Mouse (Mus musculus): ENCODE data around the gene Gsk3a. TPM values are rescaled to one million over a fixed set of nuclear protein-coding genes. Genes with fewer than 3 reads are reported as not detected.

The Gsk3a gene
- polyA plus RNA-seq, 2 experiments: 8.4 to 48.6 TPM

- Histone ChIP-seq H3K4me2 (ENCODE audit: low read depth) (peak overlapping the region; percentile 95), H3K4me1 (replicated peaks; ENCODE audit: control insufficient read depth in 2 of 2, insufficient read depth in 2 of 2, low read length in 1 of 2) (peaks cover 9 to 15% of the 10 kb centered on the region in 2 experiments), H3K27ac (no peak overlapping the region), H3K36me3 (replicated peaks; ENCODE audit: control insufficient read depth, insufficient read depth, low read depth) (peaks cover 40% of the 10 kb centered on the region), H3K4me3 (ENCODE audit: insufficient read depth in 1 of 2, low read depth in 2 of 2, low read length in 2 of 2) (peak overlapping the region in 1 of 2 experiments; percentile 93; a peak in 1 of 4 replicates), H3K9ac (replicated peaks) (peak overlapping the region; percentile 93), H3K27me3 (ENCODE audit: control insufficient read depth, insufficient read depth, low read length) (no peaks in the 10 kb centered on the region), H3K9me3 (ENCODE audit: control insufficient read depth, low read length) (no peaks in the 10 kb centered on the region)
- DNase-seq (ENCODE audit: low read depth in 3 of 3, low spot score in 3 of 3) (no peak), ATAC-seq (ENCODE audit: insufficient read depth) (no peak)
- TF ChIP-seq CTCF (IDR thresholded peaks at IDR 0.05; ENCODE audit: low read depth) (no peak), EP300 (IDR thresholded peaks at IDR 0.05; ENCODE audit: low read depth) (no peak)
- 90% methylated on average over 5 of the region's 5 CpGs for WGBS (ENCODE audit: insufficient replicate concordance)
Observed at GRCm38 (mm10) chr7:25235526-25235925, 2.1 kb downstream of the Gsk3a start.

- H3K9ac ChIP-seq (replicated peaks): no peak overlapping the region
- ATAC-seq (ENCODE audit: insufficient read depth): no peak
- no peak for DNase-seq (ENCODE audit: low read depth in 3 of 3, low spot score in 3 of 3)
- no peak overlapping the region for H3K4me2 ChIP-seq (ENCODE audit: low read depth)
- peaks cover 9 to 12% of the 10 kb centered on the region in 2 experiments for H3K4me1 ChIP-seq (replicated peaks; ENCODE audit: control insufficient read depth in 2 of 2, insufficient read depth in 2 of 2, low read length in 1 of 2)
- no peak for TF ChIP-seq EP300 (IDR thresholded peaks at IDR 0.05; ENCODE audit: low read depth)
- TF ChIP-seq CTCF (IDR thresholded peaks at IDR 0.05; ENCODE audit: low read depth): no peak
- H3K27ac ChIP-seq: no peak overlapping the region
- H3K27me3 ChIP-seq (ENCODE audit: control insufficient read depth, insufficient read depth, low read length): no peaks in the 10 kb centered on the region
- WGBS (ENCODE audit: insufficient replicate concordance): 56% methylated on average over 2 of the region's 2 CpGs
- no peaks in the 10 kb centered on the region for H3K9me3 ChIP-seq (ENCODE audit: control insufficient read depth, low read length)
- peaks cover 64% of the 10 kb centered on the region for H3K36me3 ChIP-seq (replicated peaks; ENCODE audit: control insufficient read depth, insufficient read depth, low read depth)
- H3K4me3 ChIP-seq (ENCODE audit: insufficient read depth in 1 of 2, low read depth in 2 of 2, low read length in 2 of 2): no peak overlapping the region
Observed at GRCm38 (mm10) chr7:25233061-25233460, 4.6 kb downstream of the Gsk3a start.

GRCm38 (mm10) chr7:25232101-25232648, 5.5 kb downstream of the Gsk3a start:
- Histone ChIP-seq H3K27me3 (ENCODE audit: control insufficient read depth, insufficient read depth, low read length) (no peaks in the 10 kb centered on the region), H3K4me3 (ENCODE audit: insufficient read depth in 1 of 2, low read depth in 2 of 2, low read length in 2 of 2) (no peak overlapping the region), H3K4me1 (replicated peaks; ENCODE audit: control insufficient read depth in 2 of 2, insufficient read depth in 2 of 2, low read length in 1 of 2) (peaks cover 9 to 12% of the 10 kb centered on the region in 2 experiments), H3K4me2 (ENCODE audit: low read depth) (no peak overlapping the region), H3K27ac (no peak overlapping the region), H3K9me3 (ENCODE audit: control insufficient read depth, low read length) (no peaks in the 10 kb centered on the region), H3K36me3 (replicated peaks; ENCODE audit: control insufficient read depth, insufficient read depth, low read depth) (peaks cover 73% of the 10 kb centered on the region), H3K9ac (replicated peaks) (no peak overlapping the region)
- DNase-seq (ENCODE audit: low read depth in 3 of 3, low spot score in 3 of 3) (no peak), ATAC-seq (ENCODE audit: insufficient read depth) (no peak)
- TF ChIP-seq EP300 (IDR thresholded peaks at IDR 0.05; ENCODE audit: low read depth) (no peak), CTCF (IDR thresholded peaks at IDR 0.05; ENCODE audit: low read depth) (no peak)
- WGBS (ENCODE audit: insufficient replicate concordance): 55% methylated on average over 5 of the region's 5 CpGs

- TF ChIP-seq CTCF (IDR thresholded peaks at IDR 0.05; ENCODE audit: low read depth) (no peak), EP300 (IDR thresholded peaks at IDR 0.05; ENCODE audit: low read depth) (no peak)
- ATAC-seq (ENCODE audit: insufficient read depth) (no peak; the same call in 1 of the 2 replicates), DNase-seq (ENCODE audit: low read depth in 3 of 3, low spot score in 3 of 3) (no peak)
- Histone ChIP-seq H3K4me2 (ENCODE audit: low read depth) (no peak overlapping the region), H3K4me3 (ENCODE audit: insufficient read depth in 1 of 2, low read depth in 2 of 2, low read length in 2 of 2) (no peak overlapping the region), H3K9ac (replicated peaks) (no peak overlapping the region), H3K36me3 (replicated peaks; ENCODE audit: control insufficient read depth, insufficient read depth, low read depth) (peaks cover 87% of the 10 kb centered on the region), H3K27ac (no peak overlapping the region), H3K9me3 (ENCODE audit: control insufficient read depth, low read length) (no peaks in the 10 kb centered on the region), H3K27me3 (ENCODE audit: control insufficient read depth, insufficient read depth, low read length) (no peaks in the 10 kb centered on the region), H3K4me1 (replicated peaks; ENCODE audit: control insufficient read depth in 2 of 2, insufficient read depth in 2 of 2, low read length in 1 of 2) (peaks cover 0 to 6% of the 10 kb centered on the region in 2 experiments; a peak in 2 of 4 replicates)
- WGBS (ENCODE audit: insufficient replicate concordance): 78% methylated on average over 9 of the region's 9 CpGs
Observed at GRCm38 (mm10) chr7:25230690-25231285, 6.9 kb downstream of the Gsk3a start.

- 75% methylated on average over 1 of the region's 1 CpGs for WGBS (ENCODE audit: insufficient replicate concordance)
- Histone ChIP-seq H3K4me1 (replicated peaks; ENCODE audit: control insufficient read depth in 2 of 2, insufficient read depth in 2 of 2, low read length in 1 of 2) (peaks cover 5 to 6% of the 10 kb centered on the region in 2 experiments; a peak in 3 of 4 replicates), H3K4me3 (ENCODE audit: insufficient read depth in 1 of 2, low read depth in 2 of 2, low read length in 2 of 2) (no peak overlapping the region), H3K27me3 (ENCODE audit: control insufficient read depth, insufficient read depth, low read length) (no peaks in the 10 kb centered on the region), H3K27ac (no peak overlapping the region), H3K4me2 (ENCODE audit: low read depth) (no peak overlapping the region), H3K9ac (replicated peaks) (no peak overlapping the region), H3K9me3 (ENCODE audit: control insufficient read depth, low read length) (no peaks in the 10 kb centered on the region), H3K36me3 (replicated peaks; ENCODE audit: control insufficient read depth, insufficient read depth, low read depth) (peaks cover 97% of the 10 kb centered on the region)
- ATAC-seq (ENCODE audit: insufficient read depth) (no peak), DNase-seq (ENCODE audit: low read depth in 3 of 3, low spot score in 3 of 3) (no peak)
- TF ChIP-seq EP300 (IDR thresholded peaks at IDR 0.05; ENCODE audit: low read depth) (no peak), CTCF (IDR thresholded peaks at IDR 0.05; ENCODE audit: low read depth) (no peak)
Observed at GRCm38 (mm10) chr7:25227523-25228300, 9.9 kb downstream of the Gsk3a start.

Measured in liver, embryonic 14.5 days (tissue).